9 mouse cellular contexts compared by ENCODE assay signal in the genomic region with DNA sequence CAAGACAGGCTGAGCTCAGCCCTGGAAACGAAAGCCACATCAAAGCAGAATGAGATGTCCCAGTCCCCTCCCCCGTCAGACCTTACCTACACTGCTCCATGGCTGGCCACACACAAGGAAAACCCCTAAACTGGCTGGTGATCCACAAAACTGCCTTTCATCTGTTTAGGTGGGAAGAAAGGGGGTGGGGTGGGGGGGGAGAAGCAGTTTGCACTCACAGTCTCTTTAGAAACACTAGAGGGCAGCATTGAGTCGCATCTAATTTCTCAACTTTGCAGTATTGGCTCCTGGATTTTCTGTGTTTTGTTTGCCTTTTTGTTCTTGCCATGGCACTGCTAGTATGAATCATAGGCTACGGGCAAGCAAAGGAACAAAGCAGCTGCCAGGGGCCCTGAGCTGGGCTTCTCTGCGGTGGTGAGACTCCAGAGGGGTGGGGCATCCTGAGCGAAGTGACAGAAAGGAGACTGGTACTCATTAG.
DNase-seq lines count a peak whose midpoint lies in the region; ATAC-seq lines count a peak whose summit lies in the region.
"Had no signal": no experiment of that assay in that cellular context is flagged by ENCODE, and none has a peak within 500 bp of the region (broad histone marks: within the 10 kb centered on the region; RNA-seq: fewer than 3 reads in every experiment).

No protein-coding gene starts in this region.

- peak overlapping the region; percentile 29 for H3K4me2 ChIP-seq in hindbrain, embryonic 15.5 days
- H3K4me2 ChIP-seq in stomach, embryonic 15.5 days: no peak overlapping the region; the same call in 1 of the 2 replicates
- H3K4me2 ChIP-seq: embryonic facial prominence, embryonic 15.5 days had no signal

- no peak overlapping the region for H3K9ac ChIP-seq in hindbrain, embryonic 15.5 days
- H3K9ac ChIP-seq in stomach, embryonic 15.5 days: no peak overlapping the region
- H3K9ac ChIP-seq: embryonic facial prominence, embryonic 15.5 days had no signal

- ATAC-seq in monocyte, adult 5-6 weeks (replicated peaks; ENCODE audit: insufficient number of reproducible peaks, low FRiP score, low TSS enrichment, poor library complexity, severe bottlenecking): no peak
- ATAC-seq in hindbrain, embryonic 15.5 days (ENCODE audit: low FRiP score, low read depth): peak; percentile 19
- ATAC-seq in stomach, embryonic 15.5 days (ENCODE audit: insufficient read depth, low FRiP score, low read depth): peak; percentile 52; the same call in 1 of the 2 replicates

- H3K4me3 ChIP-seq in hindbrain, embryonic 15.5 days: no peak overlapping the region
- H3K4me3 ChIP-seq in stomach, embryonic 15.5 days (replicated peaks): no peak overlapping the region
- H3K4me3 ChIP-seq: embryonic facial prominence, embryonic 15.5 days had no signal

- peak overlapping the region; percentile 40; the same call in 1 of the 2 replicates for H3K27ac ChIP-seq in hindbrain, embryonic 15.5 days (replicated peaks)
- no peak overlapping the region for H3K27ac ChIP-seq in stomach, embryonic 15.5 days

- H3K27me3 ChIP-seq in hindbrain, embryonic 15.5 days: peaks cover 26% of the 10 kb centered on the region
- H3K27me3 ChIP-seq in stomach, embryonic 15.5 days (replicated peaks): peaks cover 48% of the 10 kb centered on the region

- DNase-seq in monocyte, adult 2 months (ENCODE audit: low read depth in 1 of 2, low spot score in 2 of 2): peak; percentile 10 to 30
- peak; percentile 49 to 59 for DNase-seq in adrenal gland, postnatal 36 days
- DNase-seq in fibroblast of lung, adult 2 months (ENCODE audit: low read depth): peak; percentile 83
- peak; percentile 66 for DNase-seq in left cerebral cortex, adult 11 months (ENCODE audit: low spot score)
- peak; percentile 74 for DNase-seq in mesoderm, embryonic 11.5 days (ENCODE audit: low read depth, low spot score)

- WGBS in hindbrain, embryonic 15.5 days: 17% methylated on average over 6 of the region's 6 CpGs
- 11% methylated on average over 6 of the region's 6 CpGs for WGBS in stomach, embryonic 15.5 days

- no peaks in the 10 kb centered on the region for H3K36me3 ChIP-seq in hindbrain, embryonic 15.5 days
- H3K36me3 ChIP-seq in stomach, embryonic 15.5 days: no peaks in the 10 kb centered on the region
- H3K36me3 ChIP-seq: embryonic facial prominence, embryonic 15.5 days had no signal

- no peaks in the 10 kb centered on the region for H3K9me3 ChIP-seq in hindbrain, embryonic 15.5 days
- H3K9me3 ChIP-seq in stomach, embryonic 15.5 days: no peaks in the 10 kb centered on the region
- H3K9me3 ChIP-seq: embryonic facial prominence, embryonic 15.5 days had no signal

- H3K4me1 ChIP-seq in hindbrain, embryonic 15.5 days (replicated peaks): peaks cover 38% of the 10 kb centered on the region
- peaks cover 18% of the 10 kb centered on the region for H3K4me1 ChIP-seq in stomach, embryonic 15.5 days

Comparison
In these comparisons a context has a peak if more than half of its experiments do, and no peak if none do; other contexts are left out.
1. DNase-seq: peak in every context shown above with its lines; median percentile 83 in fibroblast of lung, adult 2 months; 74 in mesoderm, embryonic 11.5 days; 66 in left cerebral cortex, adult 11 months; 54 in adrenal gland, postnatal 36 days; 20 in monocyte, adult 2 months.